Mouse (Mus musculus): ENCODE results near the gene Gabrb3. TPM values are rescaled to one million over a fixed set of nuclear protein-coding genes. Genes with fewer than 3 reads are reported as not detected.
"Not testable (repeated sequence)": the region's sequence is repeated elsewhere in the genome, so short reads cannot be mapped to it uniquely, and the experiment has no call there.

Gabrb3 gene
- total RNA-seq, 1 experiment from 2014 or later, result 10.5 TPM

DNA sequence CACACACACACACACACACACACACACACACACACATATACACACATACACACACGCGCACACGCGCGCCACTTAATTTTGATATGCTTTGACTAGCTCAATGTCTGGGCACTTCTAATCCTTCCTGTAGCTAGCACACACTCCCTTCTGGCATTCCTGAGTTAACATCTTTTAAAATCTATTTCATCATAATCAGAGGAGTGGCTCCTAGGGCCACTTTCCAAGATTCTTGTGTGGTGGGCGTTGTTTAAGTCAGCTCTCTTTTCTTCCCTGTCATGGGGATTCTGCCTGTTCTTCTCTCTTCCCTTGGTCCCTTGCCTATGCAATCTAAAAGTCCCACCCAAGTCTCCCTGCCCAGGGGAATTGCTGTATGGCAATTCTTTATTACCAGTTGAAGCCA, 286.6 kb downstream of the Gabrb3 start:
- no peak for DNase-seq

DNA sequence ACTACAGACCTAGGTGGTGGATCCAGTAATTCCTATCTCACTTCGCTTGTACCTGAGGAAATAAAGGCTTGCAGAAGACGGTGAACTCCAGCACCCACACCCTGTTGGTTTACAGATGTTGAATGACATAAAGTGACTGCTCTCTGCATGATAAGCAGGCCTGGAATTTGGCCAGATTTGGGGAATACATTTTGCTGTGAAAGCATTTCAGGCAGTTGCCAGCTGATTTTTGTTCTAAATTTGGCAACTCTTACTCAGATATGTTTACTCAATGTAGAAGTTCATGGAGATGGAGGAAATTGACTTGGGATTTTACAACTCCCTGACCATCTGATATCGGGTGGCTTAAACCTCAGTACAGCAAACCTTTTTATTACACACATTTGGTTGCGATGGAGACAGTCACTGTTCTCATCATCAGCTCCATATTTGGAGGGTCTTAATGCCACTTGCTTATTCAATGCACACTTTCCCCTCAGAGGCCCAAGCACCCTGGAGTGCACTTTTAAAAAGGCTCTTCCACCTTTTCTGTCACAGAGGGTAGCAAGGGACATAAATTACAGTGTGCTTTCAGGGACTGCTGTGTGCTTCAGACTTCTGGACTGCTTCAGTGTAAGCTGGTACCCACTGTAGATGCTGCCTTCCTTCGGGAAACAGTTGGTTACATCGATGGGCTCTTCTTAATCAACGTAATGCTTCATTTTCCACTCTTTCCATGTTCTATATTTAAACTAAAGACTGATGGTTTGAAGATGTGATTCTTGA, 287.7 kb downstream of the Gabrb3 start:
- peak; percentile 9 for DNase-seq

GRCm38 (mm10) chr7:57711709-57712108, 292.2 kb downstream of the Gabrb3 start:
- DNase-seq, result no peak

DNA sequence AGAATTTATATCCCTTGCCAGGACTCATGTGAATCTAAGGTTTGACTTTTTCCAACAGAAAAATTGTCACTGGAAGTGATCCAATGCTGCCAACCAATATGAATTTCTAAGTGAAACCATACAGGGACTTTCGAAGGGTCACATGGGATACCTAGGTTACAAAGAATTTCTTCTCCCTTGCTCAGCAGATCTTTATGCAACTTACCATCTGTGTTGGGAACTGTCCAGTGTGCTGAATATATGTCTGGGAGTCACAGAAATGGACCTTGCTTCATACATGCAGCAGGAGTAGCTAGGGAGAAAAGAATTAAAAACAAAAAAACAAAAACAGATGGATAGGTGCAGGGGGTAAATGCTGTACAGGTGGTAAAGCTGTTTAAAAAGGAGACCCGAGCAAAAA, 327.3 kb downstream of the Gabrb3 start:
- peak; percentile 9 for DNase-seq

GRCm38 (mm10) chr7:57760466-57760865, 341.0 kb downstream of the Gabrb3 start:
- no peak for DNase-seq

- no peak for DNase-seq
Observed at GRCm38 (mm10) chr7:57778754-57779153, 359.3 kb downstream of the Gabrb3 start.

GRCm38 (mm10) chr7:57786102-57786501, 366.6 kb downstream of the Gabrb3 start:
- not testable (repeated sequence) for DNase-seq

DNA sequence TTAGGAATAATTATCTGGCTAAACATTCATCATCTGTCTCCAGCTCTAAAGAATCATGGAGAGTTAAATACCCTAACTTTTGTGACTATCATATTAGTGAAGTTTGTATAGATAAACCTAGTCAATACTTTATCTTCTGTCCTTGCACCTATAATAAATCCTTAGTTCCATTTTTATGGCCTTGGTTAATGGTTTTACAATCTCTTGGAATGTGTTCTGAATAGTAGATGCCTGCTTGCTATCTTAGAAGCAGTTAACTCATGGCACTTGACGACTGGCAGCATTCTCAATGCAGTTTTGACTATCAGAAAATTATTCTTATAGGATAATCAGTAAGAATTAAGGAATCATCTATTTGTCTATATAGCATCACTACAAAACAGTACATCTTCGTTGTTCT, 368.0 kb downstream of the Gabrb3 start:
- DNase-seq, result no peak

DNA sequence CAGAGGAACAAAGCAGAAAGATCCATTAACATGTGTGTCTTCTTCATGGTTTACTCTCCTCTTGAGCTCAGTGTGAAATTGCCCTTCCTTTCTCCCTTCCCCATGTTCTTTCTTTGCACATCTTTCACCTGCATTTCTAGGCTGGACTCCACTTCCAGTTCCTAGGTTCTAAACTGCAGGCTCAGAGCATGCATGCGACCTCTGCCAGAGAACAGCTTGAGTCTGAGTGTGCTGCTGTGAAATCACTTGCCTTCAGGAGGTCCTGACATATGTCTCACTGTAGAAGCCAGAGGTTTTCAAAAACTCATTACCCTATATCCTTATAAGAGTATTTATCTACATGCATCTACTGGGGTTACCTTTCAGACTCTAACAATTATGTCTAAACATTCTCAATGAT, 383.8 kb downstream of the Gabrb3 start:
- no peak for DNase-seq

DNA sequence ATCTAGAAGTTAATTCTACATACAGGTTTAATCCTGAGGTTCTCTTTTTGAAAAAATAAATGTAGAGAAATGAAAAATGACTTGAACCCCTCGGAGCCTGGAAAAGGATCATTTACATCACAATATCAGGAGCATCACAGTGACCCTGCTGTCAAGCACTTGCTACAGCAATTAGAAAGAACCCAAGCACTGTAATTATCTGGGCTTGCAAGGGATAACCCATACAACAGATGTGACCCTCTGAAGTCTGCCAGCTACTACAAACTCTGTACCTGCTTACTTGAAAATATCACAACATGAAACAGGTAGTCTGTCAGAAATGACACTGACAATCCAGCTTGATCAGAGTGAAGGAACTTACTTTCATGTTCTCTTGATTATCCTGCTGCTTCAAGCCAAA, 394.2 kb downstream of the Gabrb3 start:
- no peak for DNase-seq

DNA sequence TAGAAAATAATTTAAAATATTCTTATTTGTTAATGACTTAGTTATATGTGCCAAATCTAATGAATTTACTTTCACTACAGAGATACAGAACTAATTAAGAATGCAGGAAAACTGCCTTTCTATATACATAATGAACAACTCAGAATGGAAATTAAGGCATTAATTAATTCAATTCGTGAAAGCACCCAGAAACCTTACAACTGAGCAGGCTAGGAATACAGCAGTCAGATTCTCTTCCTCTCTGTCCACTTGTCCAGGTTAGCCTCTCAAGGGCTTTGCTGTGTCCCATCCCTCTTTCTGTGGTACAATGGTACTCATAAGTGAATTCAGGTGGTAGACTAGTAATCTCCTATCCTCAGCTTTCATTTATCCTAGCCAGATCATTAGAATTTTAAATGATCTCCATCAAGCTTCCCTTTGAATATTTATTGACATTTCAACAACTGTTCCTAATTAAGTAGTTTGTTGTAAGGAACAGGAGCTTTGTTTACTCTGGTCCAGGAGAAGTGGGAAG, 422.9 kb downstream of the Gabrb3 start:
- no peak for DNase-seq

GRCm38 (mm10) chr7:57867951-57868350, 448.5 kb downstream of the Gabrb3 start:
- DNase-seq, result no peak

Small RNA genes lying within 50 kb of the gene (microRNA-seq; reads per million reads assigned to microRNA genes)
- gene Mir6389, result 0 reads per million in 2 experiments

Other genes starting within 250 kb of the Gabrb3 start
- 1.8 and 2.2 TPM in 2 replicates for gene Gabrg3, start 32.5 kb upstream of the Gabrb3 start, total RNA-seq (2021)
- gene Gabra5, start 90.4 kb downstream of the Gabrb3 start, total RNA-seq (2021), result 0.19 TPM in 1 of 2 replicates, not detected in the other

All from adrenal gland, postnatal 14 days (tissue).